Mouse (Mus musculus): ENCODE data around the gene Tmem169.
"Not testable (repeated sequence)": the region's sequence is repeated elsewhere in the genome, so short reads cannot be mapped to it uniquely, and the experiment has no call there.

DNA sequence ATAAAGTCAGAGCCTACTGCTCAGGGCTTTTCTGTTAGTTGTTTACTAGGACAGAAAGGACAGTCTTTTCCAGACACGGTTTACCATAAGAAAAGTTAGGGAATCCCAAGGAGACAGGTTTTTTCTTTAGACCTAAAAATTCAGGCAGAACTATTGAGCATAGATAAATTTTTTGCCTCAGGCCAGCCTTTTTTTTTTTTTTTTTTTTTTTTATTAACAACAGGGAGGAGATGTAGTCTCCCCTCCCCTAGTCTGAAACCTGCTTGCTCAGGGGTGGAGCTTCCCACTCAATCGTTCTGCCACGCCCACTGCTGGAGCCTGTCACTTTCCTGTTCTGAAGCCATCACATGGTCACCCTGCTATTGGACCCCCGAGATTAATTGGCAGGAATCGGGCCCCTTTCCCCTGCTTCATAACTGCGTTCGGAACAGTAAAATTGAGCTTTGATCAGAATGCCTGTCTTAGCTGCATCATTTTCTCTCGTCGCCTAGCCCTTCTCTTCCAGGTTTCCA is 35.9 kb upstream of the Tmem169 start:
- not testable (repeated sequence) for TF ChIP-seq CTCF (IDR thresholded peaks at IDR 0.05; ENCODE audit: extremely low read depth, insufficient read depth, insufficient read length, insufficient replicate concordance); POLR2A (IDR thresholded peaks at IDR 0.05; ENCODE audit: low read depth, low read length)
